Mouse (Mus musculus) heart, adult 9 months (tissue): Measurements from ENCODE around the gene Spaar.
"Not testable (repeated sequence)": the region's sequence is repeated elsewhere in the genome, so short reads cannot be mapped to it uniquely, and the experiment has no call there.

Experiments
- DNase-seq, 2 experiments: peaks; one replicate each; pipeline ENCODE4 v3.0.0; 2022; ENCODE audit warnings: low spot score in 2 of 2

Spaar gene

DNA sequence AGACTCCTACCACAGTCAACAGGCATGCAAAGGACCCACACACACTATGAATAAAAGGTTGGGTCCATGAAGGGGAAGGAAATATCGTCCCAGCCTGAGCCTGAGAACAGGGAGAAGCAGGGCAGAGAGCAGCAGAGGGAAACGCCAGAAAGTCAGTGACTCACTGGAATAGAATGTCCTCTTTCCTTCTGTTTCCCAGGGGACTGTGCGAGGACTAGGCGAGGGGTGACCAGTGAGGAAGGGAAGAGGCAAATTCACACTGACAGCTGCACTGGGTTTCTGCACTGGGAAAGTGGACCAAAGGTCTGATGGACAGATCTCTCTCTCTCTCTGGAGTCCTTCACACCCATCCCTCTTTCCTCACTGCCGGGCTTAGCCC is 1.3 kb upstream of the Spaar start:
- DNase-seq: peak; percentile 92 to 96

DNA sequence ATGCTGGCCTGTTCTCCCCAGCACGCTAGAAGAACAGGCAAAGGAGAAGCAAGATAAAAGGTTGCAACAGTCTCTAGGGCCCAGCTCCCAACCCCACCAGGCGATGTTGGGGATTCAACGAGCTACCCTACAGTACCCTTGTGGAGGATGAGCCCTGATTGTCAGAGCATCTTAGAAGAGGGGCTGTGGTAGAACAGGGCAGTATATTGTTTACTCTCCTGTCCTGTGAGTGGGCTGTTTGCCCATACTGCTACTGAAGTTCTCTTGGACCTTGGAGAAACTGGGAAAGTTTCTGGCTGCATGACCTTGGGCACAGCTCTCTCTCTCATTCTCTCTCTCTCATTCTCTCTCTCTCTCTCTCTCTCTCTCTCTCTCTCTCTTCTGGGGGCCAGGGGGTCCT is 708 bp upstream of the Spaar start:
- peak in 1 of 2 experiments; percentile 41 for DNase-seq

DNA sequence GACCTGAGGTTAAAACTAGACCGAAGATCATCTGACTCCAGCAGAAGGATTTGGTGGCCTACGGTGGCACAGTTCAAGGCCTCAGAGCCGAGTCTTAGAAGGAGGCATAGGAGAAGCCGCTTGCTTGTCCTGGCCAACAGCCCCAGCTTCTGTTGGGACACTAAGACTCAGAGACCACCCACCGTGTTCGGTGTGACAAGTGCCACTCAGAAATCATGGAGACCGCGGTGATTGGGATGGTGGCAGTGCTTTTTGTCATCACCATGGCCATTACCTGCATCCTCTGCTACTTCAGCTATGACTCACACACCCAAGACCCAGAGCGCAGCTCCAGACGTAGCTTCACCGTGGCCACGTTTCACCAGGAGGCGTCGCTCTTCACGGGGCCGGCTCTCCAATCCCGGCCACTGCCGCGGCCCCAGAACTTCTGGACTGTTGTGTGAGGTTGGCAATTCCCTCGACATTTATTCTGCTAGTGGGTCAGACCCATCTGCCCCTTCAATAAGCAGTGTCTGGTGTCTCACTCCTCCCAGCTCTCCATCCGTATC is 990 bp downstream of the Spaar start:
- DNase-seq: peak; percentile 32 to 55

- DNase-seq: peak; percentile 46 to 47
Observed at GRCm38 (mm10) chr4:43732171-43732570, 2.3 kb downstream of the Spaar start.

GRCm38 (mm10) chr4:43733186-43733585 is 3.4 kb downstream of the Spaar start:
- DNase-seq: peak; percentile 39 to 54

- no peak for DNase-seq
Observed at GRCm38 (mm10) chr4:43737144-43737543, 7.3 kb downstream of the Spaar start.

- DNase-seq: no peak
Observed at GRCm38 (mm10) chr4:43738989-43739674, 9.3 kb downstream of the Spaar start.

GRCm38 (mm10) chr4:43741526-43741925 is 11.7 kb downstream of the Spaar start:
- no peak for DNase-seq

DNA sequence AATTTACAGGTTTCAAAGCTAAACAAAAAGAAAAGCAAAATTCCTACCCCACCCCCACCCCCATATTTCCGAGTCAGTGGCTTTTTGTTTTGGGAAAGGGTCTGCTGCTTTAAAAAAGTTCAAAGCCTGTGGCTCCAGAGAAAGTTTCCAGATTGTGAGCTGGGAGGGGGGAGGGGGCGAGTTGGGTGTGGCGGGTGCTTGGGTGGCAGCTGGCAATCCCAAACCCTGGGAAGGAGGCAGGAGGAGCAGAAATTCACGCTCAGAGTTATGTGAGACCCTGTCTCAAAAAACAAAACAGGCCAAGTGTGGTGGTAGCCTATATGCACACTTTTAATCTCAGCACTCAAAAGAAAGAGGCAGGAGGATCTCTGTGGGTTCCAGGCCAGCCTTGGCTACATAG is 12.8 kb downstream of the Spaar start:
- DNase-seq: no peak

DNA sequence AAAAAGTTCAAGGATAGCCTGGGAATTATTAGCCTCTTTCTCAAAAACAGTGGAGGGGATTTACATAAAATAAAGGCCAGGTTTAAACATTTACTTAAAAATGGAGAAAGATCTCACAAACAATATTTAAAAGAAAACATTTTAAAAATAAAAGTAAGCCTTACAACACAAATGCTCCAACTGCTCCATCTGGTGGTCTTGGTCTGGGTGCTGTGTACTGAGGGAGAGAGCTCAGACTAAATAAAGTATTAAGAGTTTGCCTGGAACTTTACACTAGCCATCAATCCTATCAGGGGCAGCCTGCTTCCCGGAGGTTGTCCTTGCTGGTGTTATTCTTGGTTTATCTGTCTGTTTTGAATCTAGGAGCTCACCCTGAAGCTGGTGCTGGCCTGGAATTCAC is 13.3 kb downstream of the Spaar start:
- no peak for DNase-seq

DNA sequence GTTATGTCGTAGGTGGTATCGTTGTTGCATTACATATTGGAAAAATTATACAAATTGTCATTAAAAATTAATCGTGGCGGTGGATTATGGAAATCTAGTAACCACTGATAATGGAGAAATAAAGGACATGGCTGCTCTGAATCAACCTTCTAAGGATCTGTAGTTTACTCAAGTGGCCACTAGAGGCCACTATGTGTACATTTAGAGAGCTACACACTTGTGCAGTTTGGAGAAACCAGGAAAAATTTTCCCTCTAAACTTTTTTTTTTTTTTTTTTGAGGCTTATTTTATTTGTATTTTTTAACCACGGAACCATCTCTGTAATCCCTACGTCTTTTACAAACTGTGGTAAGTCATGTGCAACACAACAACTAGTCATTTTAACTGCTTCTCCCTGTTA is 15.4 kb downstream of the Spaar start:
- peak in 1 of 2 experiments; percentile 42 for DNase-seq

DNA sequence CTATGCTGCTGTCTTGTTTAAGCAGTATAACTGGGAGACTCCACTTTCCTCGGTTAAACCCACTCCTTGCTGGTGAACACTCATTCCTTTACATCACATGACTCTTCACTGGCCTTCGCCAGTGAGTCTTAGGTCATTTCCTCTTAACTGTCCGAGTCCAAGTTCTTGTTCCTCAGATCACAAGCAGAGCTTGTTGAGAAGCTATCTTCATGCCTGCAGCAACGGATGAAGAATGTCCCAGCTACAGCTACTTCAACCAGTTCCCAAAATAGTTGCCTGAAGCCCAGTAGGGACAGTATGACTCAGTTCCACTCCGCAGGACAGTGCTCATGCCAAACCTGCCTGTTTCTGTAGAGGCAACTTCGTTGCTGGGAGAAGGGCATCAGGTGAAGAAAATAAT is 27.4 kb downstream of the Spaar start:
- DNase-seq: peak; percentile 51 to 73

GRCm38 (mm10) chr4:43759571-43760418 is 30.0 kb downstream of the Spaar start:
- DNase-seq: peak; percentile 52 to 54

DNA sequence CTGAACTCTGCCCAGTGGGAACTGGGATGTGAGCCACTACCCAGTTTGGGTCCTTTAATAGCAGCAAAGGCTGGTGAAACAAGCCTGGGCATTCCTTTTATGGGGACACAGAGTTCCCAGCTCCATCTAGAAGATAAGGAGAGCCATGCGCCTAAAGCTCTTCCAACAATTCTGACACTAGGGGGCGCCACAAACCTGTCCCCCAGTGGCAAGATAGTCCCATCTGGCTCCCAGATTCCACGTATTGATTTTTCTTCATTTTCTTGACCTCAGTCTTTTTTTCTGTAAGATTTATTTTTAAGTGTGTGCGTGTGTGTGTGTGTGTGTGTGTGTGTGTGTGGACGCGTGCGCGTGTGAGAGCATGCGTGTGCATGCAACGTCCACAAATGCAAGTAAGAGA is 30.6 kb downstream of the Spaar start:
- no peak for DNase-seq

GRCm38 (mm10) chr4:43761336-43761735 is 31.5 kb downstream of the Spaar start:
- DNase-seq: no peak

DNA sequence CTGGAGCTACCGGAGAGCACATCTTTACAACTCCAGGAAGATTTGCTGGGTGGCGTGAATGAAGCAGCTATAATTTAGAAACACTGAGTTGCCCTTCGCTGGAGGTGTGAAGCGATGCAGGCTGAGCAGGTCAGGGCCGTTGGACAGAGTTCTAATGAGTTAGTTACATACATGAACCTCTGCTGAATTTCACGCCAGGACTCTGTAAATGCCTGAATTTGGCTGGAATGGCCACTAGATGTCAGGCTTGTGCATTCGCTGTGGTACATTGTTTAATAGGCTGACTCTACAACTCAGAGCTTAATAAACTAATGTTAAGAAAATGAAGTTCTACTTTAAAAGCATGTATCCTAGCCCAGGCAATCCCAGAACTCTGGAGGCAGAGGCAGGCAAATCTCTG is 33.6 kb downstream of the Spaar start:
- DNase-seq: peak in 1 of 2 experiments; percentile 61

DNA sequence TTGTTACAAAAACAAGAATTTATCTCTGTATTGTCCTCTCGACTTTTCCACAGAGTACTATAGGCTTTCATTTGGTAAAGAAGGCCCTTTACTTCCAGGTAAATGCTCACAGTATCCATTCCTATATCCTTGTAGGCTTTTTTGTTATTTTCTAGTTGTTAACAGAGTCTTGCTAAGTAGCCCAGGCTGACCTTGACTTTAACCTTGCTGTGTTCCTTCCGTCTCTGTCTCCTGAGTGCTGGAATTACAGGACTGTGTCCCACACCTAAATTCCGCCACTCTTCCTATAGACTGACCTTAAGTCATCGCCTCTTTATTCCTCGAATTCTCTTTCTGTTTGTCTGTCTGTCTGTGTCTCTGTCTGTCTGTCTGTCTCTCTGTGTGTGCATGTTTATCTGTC is 38.5 kb downstream of the Spaar start:
- no peak for DNase-seq

- no peak for DNase-seq
Observed at GRCm38 (mm10) chr4:43769374-43769773, 39.5 kb downstream of the Spaar start.

GRCm38 (mm10) chr4:43770909-43771308 is 41.1 kb downstream of the Spaar start, which contains the start of gene Olfr159:
Gene Olfr159, minus strand, starts transcription at chr4:43771009.
- DNase-seq: no peak

DNA sequence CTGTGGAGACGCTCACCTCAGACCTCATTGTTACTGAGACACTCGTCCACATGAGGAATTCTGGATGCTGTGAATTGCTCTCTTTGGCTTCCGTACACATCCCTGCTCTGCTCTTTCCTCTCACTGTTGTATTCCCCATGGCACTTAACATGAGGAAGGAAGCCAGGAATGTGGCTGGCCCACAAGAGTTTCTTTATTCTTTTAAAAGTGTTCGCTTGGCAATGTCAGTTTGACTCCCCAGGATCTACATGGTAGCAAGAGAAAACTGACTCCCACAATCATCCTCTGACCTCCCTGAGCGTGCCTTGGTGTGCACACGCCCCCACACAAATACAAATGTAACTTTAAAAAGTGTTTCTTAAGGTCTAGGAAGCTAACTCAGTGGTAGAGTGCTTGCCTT is 41.8 kb downstream of the Spaar start:
- no peak for DNase-seq

DNA sequence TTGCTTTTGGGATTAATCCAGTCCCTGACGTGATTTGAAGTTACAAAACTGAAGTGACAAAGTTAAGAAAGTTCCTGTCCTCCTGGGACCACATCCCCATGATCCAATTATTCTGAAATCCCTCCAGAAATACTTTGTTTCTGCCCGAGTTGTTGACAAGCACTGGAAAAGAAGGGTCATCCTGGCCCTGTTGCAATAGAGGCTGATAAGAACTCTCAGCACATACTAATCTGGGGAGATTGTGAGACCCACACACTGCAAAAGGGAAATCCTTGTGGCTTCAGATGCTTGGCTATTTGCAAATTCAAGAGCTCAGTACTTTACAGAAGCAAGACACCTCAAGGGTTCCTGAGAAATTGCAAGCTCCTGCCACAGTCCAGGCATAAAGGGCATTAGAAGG is 42.5 kb downstream of the Spaar start:
- DNase-seq: peak in 1 of 2 experiments; percentile 21

GRCm38 (mm10) chr4:43795296-43795695 is 65.5 kb downstream of the Spaar start:
- no peak for DNase-seq

DNA sequence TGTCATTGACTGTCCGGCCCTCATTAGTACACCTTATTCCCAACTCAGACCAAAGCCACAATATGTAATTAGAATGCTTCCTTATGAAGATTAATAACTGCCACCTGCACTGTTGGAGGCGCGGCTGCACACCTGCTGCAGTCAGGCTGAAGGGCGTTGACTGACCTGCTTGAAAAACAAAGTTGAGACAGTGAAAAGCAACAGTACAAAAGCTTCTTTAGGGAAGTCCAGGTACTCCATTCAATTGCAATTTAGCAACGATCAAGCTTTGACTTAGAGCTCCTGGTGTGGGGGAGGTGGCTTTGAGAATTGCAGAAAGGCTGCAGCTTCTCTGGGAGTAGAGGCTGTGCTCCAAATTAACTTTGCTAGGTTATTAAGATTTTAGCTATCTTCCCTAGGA is 66.0 kb downstream of the Spaar start:
- DNase-seq: not testable (repeated sequence)
